Comparison of ENCODE assay signal across 11 mouse cellular contexts in genomic region chr5:125705379-125705778, GRCm38 (mm10).
DNase-seq lines count a peak whose midpoint lies in the region; ATAC-seq lines count a peak whose summit lies in the region.
"Had no signal": no experiment of that assay in that cellular context is flagged by ENCODE, and none has a peak within 500 bp of the region (broad histone marks: within the 10 kb centered on the region; RNA-seq: fewer than 3 reads in every experiment).

No protein-coding gene starts in this region.

- no peaks in the 10 kb centered on the region for H3K9me3 ChIP-seq in midbrain, embryonic 15.5 days
- H3K9me3 ChIP-seq: limb, embryonic 15.5 days had no signal

- no peaks in the 10 kb centered on the region for H3K36me3 ChIP-seq in midbrain, embryonic 15.5 days (replicated peaks)
- H3K36me3 ChIP-seq: G1E; limb, embryonic 15.5 days had no signal

- H3K9ac ChIP-seq in midbrain, embryonic 15.5 days, result no peak overlapping the region
- H3K9ac ChIP-seq: limb, embryonic 15.5 days had no signal

- peak overlapping the region; percentile 34; the same call in 1 of the 2 replicates for H3K27ac ChIP-seq in midbrain, embryonic 15.5 days
- H3K27ac ChIP-seq: limb, embryonic 15.5 days had no signal

- no peaks in the 10 kb centered on the region for H3K27me3 ChIP-seq in midbrain, embryonic 15.5 days (replicated peaks)
- H3K27me3 ChIP-seq: limb, embryonic 15.5 days had no signal

- ATAC-seq in midbrain, embryonic 15.5 days (replicated peaks), result peak; percentile 52; the same call in 1 of the 2 replicates

- WGBS in midbrain, embryonic 15.5 days, result 38% methylated on average over 8 of the region's 8 CpGs

- H3K4me3 ChIP-seq in midbrain, embryonic 15.5 days, result no peak overlapping the region
- H3K4me3 ChIP-seq: limb, embryonic 15.5 days had no signal

- peaks cover 8% of the 10 kb centered on the region for H3K4me1 ChIP-seq in midbrain, embryonic 15.5 days
- H3K4me1 ChIP-seq: limb, embryonic 15.5 days had no signal

- no peak overlapping the region for H3K4me2 ChIP-seq in midbrain, embryonic 15.5 days
- H3K4me2 ChIP-seq: limb, embryonic 15.5 days had no signal

- intact Hi-C loops in gastrocnemius, postnatal 14 days (cut with DNase I; ENCODE audit: low total_unique reads), result no loop called here

- peak; percentile 6 for DNase-seq in adrenal gland, adult 2 months
- DNase-seq in adrenal gland, adult 8-10 months, result no peak
- peak; percentile 31 for DNase-seq in cerebellum, adult 9-10 months
- DNase-seq in layer of hippocampus, postnatal 10 days (ENCODE audit: low spot score in 2 of 2), result peak; percentile 56 to 64
- DNase-seq in urinary bladder, adult 2 months (ENCODE audit: low spot score), result no peak
- no peak for DNase-seq in Muller cell, postnatal 12 days (ENCODE audit: inconsistent ontology term)
- no peak for DNase-seq in gastrocnemius, postnatal 14 days
- DNase-seq: kidney, adult 8-10 months had no signal

Comparison
In these comparisons a context has a peak if more than half of its experiments do, and no peak if none do; other contexts are left out.
1. DNase-seq: peak in adrenal gland, adult 2 months (single experiment), cerebellum, adult 9-10 months (single experiment) and layer of hippocampus, postnatal 10 days (2 of 2); none in adrenal gland, adult 8-10 months (single experiment), urinary bladder, adult 2 months (single experiment), Muller cell, postnatal 12 days (single experiment) and gastrocnemius, postnatal 14 days (single experiment).